In the genomic region with DNA sequence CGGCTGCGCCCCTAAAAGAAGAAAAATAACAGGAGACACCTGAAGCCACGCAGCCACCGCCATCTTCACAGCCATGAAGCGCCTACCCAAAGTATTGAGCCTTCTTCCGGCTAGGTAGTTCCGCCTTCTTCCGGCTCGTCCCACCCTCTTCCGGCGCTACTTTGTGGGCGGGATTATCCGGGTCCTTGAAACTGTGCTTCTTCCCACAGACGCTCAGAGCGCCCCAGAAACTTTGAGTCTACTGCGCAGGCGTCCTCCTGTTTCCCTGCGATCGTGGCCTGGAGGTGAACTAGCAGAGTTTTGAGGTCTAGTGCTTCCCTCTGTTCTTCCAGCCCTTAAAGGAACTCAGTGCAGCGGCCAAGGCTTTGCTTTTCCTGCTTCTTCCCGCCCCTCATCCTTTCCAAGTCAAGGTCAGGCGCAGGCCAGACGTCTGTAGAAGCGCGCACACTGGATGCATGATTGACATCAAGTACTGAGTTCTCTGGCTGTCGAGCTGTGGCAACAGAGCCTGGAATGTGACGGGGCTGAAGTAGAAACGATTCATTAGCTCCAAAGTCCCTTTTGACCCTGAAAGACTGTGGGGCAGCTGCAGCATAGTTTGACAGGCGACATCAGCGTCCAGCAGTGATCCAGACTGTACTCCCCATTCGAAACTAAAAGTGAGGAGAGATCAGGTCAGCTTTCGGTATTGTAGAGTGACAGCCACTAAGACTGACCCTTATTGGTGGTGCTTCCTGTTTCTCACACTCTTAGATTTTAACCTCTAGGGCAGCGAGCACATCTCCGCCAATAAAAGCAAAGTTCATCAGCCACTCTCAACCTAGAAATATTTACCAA, we compare ENCODE assay signal across 8 mouse cellular contexts. TPM values are rescaled to one million over a fixed set of nuclear protein-coding genes. Genes with fewer than 3 reads are reported as not detected.
DNase-seq lines count a peak whose midpoint lies in the region; ATAC-seq lines count a peak whose summit lies in the region.

A gene (minus strand): TSS at position 128 of the 837 bp plus-strand sequence.

- H3K9ac ChIP-seq in kidney, embryonic 15.5 days, result peak within 1 kb of the TSS; percentile 73

- peak within 1 kb of the TSS; percentile 97 for H3K27ac ChIP-seq in heart, embryonic 10.5 days
- H3K27ac ChIP-seq in kidney, embryonic 15.5 days, result peak within 1 kb of the TSS; percentile 100

- ATAC-seq in erythroblast, adult 5-6 weeks (replicated peaks; ENCODE audit: low FRiP score, poor library complexity, severe bottlenecking), result peak; percentile 95
- ATAC-seq in kidney, embryonic 15.5 days (replicated peaks; ENCODE audit: low FRiP score), result peak; percentile 99
- peak; percentile 97 for ATAC-seq in monocyte, adult 5-6 weeks (replicated peaks; ENCODE audit: insufficient number of reproducible peaks, low FRiP score, low TSS enrichment, poor library complexity, severe bottlenecking)

- WGBS in heart, embryonic 10.5 days, result 1% methylated on average over 34 of the region's 34 CpGs
- WGBS in kidney, embryonic 15.5 days, result under 1% methylated on average over 34 of the region's 34 CpGs

- peaks cover 16% of the 10 kb centered on the region; the same call in 1 of the 2 replicates for H3K36me3 ChIP-seq in heart, embryonic 10.5 days
- H3K36me3 ChIP-seq in kidney, embryonic 15.5 days, result peaks cover 7% of the 10 kb centered on the region

- peak within 1 kb of the TSS; percentile 80 for H3K4me2 ChIP-seq in kidney, embryonic 15.5 days

- H3K4me1 ChIP-seq in heart, embryonic 10.5 days, result peaks cover 14% of the 10 kb centered on the region
- H3K4me1 ChIP-seq in kidney, embryonic 15.5 days, result peaks cover 17% of the 10 kb centered on the region

- peak within 1 kb of the TSS; percentile 75 for H3K4me3 ChIP-seq in heart, embryonic 10.5 days
- H3K4me3 ChIP-seq in kidney, embryonic 15.5 days (replicated peaks), result peak within 1 kb of the TSS; percentile 89

- no peaks in the 10 kb centered on the region for H3K9me3 ChIP-seq in heart, embryonic 10.5 days
- H3K9me3 ChIP-seq in kidney, embryonic 15.5 days (replicated peaks), result 0 out of 2 replicates have a peak, but pooled peaks cover 3% of the 10 kb centered on the region

- peak; percentile 95 to 97 for DNase-seq in B cell, adult 2 months
- DNase-seq in brain, adult 2 months (ENCODE audit: low read depth, low spot score), result peak; percentile 99
- DNase-seq in heart, embryonic 10.5 days (ENCODE audit: low spot score), result peak; percentile 98
- DNase-seq in liver, result peak; percentile 95
- DNase-seq in spleen, postnatal 4 days (ENCODE audit: low spot score in 2 of 2), result peak; percentile 93 to 95

- H3K27me3 ChIP-seq in heart, embryonic 10.5 days (ENCODE audit: insufficient read depth, poor library complexity, severe bottlenecking), result no peaks in the 10 kb centered on the region
- H3K27me3 ChIP-seq in kidney, embryonic 15.5 days, result no peaks in the 10 kb centered on the region

RNA-seq across cellular contexts. Expression of the gene that starts here (rescaled TPM):
- 7.1 and 16.3 TPM in 2 replicates for total RNA-seq in erythroblast, adult 5-6 weeks (2015; ENCODE audit: low replicate concordance)
- 19.2 and 19.7 TPM in 2 replicates for total RNA-seq in erythroblast, adult 5-6 weeks (2017; ENCODE audit: low replicate concordance)
- polyA plus RNA-seq in heart, embryonic 10.5 days (2016; fragmentation: Nextera tagmentation; extraction: Ambion mirVana), result 4.4 and 4.5 TPM in 2 replicates
- polyA plus RNA-seq in kidney, embryonic 15.5 days (2015; fragmentation: Nextera tagmentation; extraction: Ambion mirVana), result 9.4 and 10.8 TPM in 2 replicates
- 79.0 to 84.8 TPM (median 79.4 TPM) in 3 replicates for total RNA-seq in monocyte, adult 5-6 weeks (2017)

Comparison
In these comparisons a context has a peak if more than half of its experiments do, and no peak if none do; other contexts are left out.
1. Peak in every context shown above with its lines: DNase-seq, ATAC-seq, H3K4me3 ChIP-seq and H3K27ac ChIP-seq.